ENCODE assay signal across 9 mouse cellular contexts in genomic region chr9:25175978-25176377, GRCm38 (mm10). TPM values are rescaled to one million over a fixed set of nuclear protein-coding genes. Genes with fewer than 3 reads are reported as not detected.
DNase-seq lines count a peak whose midpoint lies in the region; ATAC-seq and TF ChIP-seq lines count a peak whose summit lies in the region.
"Had no signal": no experiment of that assay in that cellular context is flagged by ENCODE, and none has a peak within 500 bp of the region (broad histone marks: within the 10 kb centered on the region; RNA-seq: fewer than 3 reads in every experiment).

No protein-coding gene starts in this region.

- no peak overlapping the region for H3K4me3 ChIP-seq in hindbrain, embryonic 14.5 days (replicated peaks; ENCODE audit: low read length)
- H3K4me3 ChIP-seq in hindbrain, embryonic 12.5 days, result no peak overlapping the region
- H3K4me3 ChIP-seq in lung, postnatal 0 days (ENCODE audit: low read depth, low read length), result no peak overlapping the region
- no peak overlapping the region for H3K4me3 ChIP-seq in heart, embryonic 10.5 days
- H3K4me3 ChIP-seq in stomach, postnatal 0 days (ENCODE audit: low read depth, low read length), result no peak overlapping the region
- H3K4me3 ChIP-seq in forebrain, embryonic 15.5 days, result no peak overlapping the region
- H3K4me3 ChIP-seq: limb, embryonic 15.5 days had no signal

- TF ChIP-seq CTCF in lung, postnatal 0 days (IDR thresholded peaks at IDR 0.05), result no peak
- TF ChIP-seq CTCF in stomach, postnatal 0 days (IDR thresholded peaks at IDR 0.05; ENCODE audit: low read depth), result no peak

- 91% methylated on average over 6 of the region's 6 CpGs for WGBS in hindbrain, embryonic 14.5 days
- WGBS in hindbrain, embryonic 12.5 days, result 89% methylated on average over 6 of the region's 6 CpGs
- 79% methylated on average over 6 of the region's 6 CpGs for WGBS in lung, postnatal 0 days
- WGBS in heart, embryonic 10.5 days, result 83% methylated on average over 6 of the region's 6 CpGs
- WGBS in stomach, postnatal 0 days, result 77% methylated on average over 6 of the region's 6 CpGs
- 84% methylated on average over 6 of the region's 6 CpGs for WGBS in forebrain, embryonic 15.5 days

- DNase-seq in hindbrain, embryonic 14.5 days (ENCODE audit: low spot score), result no peak
- DNase-seq in lung, postnatal 36 days, result peak; percentile 15
- no peak for DNase-seq in lung, postnatal 0 days (ENCODE audit: low spot score)
- DNase-seq in heart, embryonic 10.5 days (ENCODE audit: low spot score), result no peak
- no peak for DNase-seq in stomach, postnatal 0 days (ENCODE audit: low spot score)
- DNase-seq in embryo, embryonic 10.5 days (ENCODE audit: low spot score), result no peak

- H3K36me3 ChIP-seq in hindbrain, embryonic 14.5 days (replicated peaks; ENCODE audit: control insufficient read depth, insufficient read depth), result no peaks in the 10 kb centered on the region
- H3K36me3 ChIP-seq in hindbrain, embryonic 12.5 days, result no peaks in the 10 kb centered on the region
- H3K36me3 ChIP-seq in lung, postnatal 0 days (ENCODE audit: insufficient read depth, low read length), result no peaks in the 10 kb centered on the region
- H3K36me3 ChIP-seq in heart, embryonic 10.5 days, result no peaks in the 10 kb centered on the region
- H3K36me3 ChIP-seq in stomach, postnatal 0 days (ENCODE audit: control insufficient read depth, insufficient read depth, low read length), result no peaks in the 10 kb centered on the region
- no peaks in the 10 kb centered on the region for H3K36me3 ChIP-seq in forebrain, embryonic 15.5 days
- H3K36me3 ChIP-seq: limb, embryonic 15.5 days had no signal

- no peak for ATAC-seq in hindbrain, embryonic 14.5 days (ENCODE audit: low FRiP score)
- ATAC-seq in hindbrain, embryonic 12.5 days (ENCODE audit: low FRiP score), result no peak
- ATAC-seq in lung, postnatal 0 days, result no peak
- ATAC-seq in stomach, postnatal 0 days (ENCODE audit: low FRiP score, low TSS enrichment), result no peak
- no peak for ATAC-seq in forebrain, embryonic 15.5 days (replicated peaks)

- no peaks in the 10 kb centered on the region for H3K9me3 ChIP-seq in hindbrain, embryonic 14.5 days (ENCODE audit: control insufficient read depth, low read length)
- no peaks in the 10 kb centered on the region for H3K9me3 ChIP-seq in hindbrain, embryonic 12.5 days (replicated peaks)
- no peaks in the 10 kb centered on the region for H3K9me3 ChIP-seq in lung, postnatal 0 days (ENCODE audit: low read length)
- no peaks in the 10 kb centered on the region for H3K9me3 ChIP-seq in heart, embryonic 10.5 days
- no peaks in the 10 kb centered on the region for H3K9me3 ChIP-seq in stomach, postnatal 0 days (ENCODE audit: control insufficient read depth, low read length)
- H3K9me3 ChIP-seq in forebrain, embryonic 15.5 days, result no peaks in the 10 kb centered on the region
- H3K9me3 ChIP-seq: limb, embryonic 15.5 days had no signal

- no peak overlapping the region for H3K9ac ChIP-seq in hindbrain, embryonic 14.5 days
- no peak overlapping the region for H3K9ac ChIP-seq in hindbrain, embryonic 12.5 days
- no peak overlapping the region for H3K9ac ChIP-seq in lung, postnatal 0 days (replicated peaks; ENCODE audit: low read depth)
- H3K9ac ChIP-seq in stomach, postnatal 0 days (ENCODE audit: low read length), result no peak overlapping the region
- no peak overlapping the region for H3K9ac ChIP-seq in forebrain, embryonic 15.5 days (replicated peaks)
- H3K9ac ChIP-seq: limb, embryonic 15.5 days had no signal

- no peaks in the 10 kb centered on the region for H3K27me3 ChIP-seq in hindbrain, embryonic 14.5 days (ENCODE audit: control insufficient read depth, insufficient read depth, low read length)
- H3K27me3 ChIP-seq in hindbrain, embryonic 12.5 days, result no peaks in the 10 kb centered on the region
- H3K27me3 ChIP-seq in lung, postnatal 0 days (replicated peaks; ENCODE audit: insufficient read depth, low read length), result no peaks in the 10 kb centered on the region
- no peaks in the 10 kb centered on the region for H3K27me3 ChIP-seq in heart, embryonic 10.5 days (ENCODE audit: insufficient read depth, poor library complexity, severe bottlenecking)
- H3K27me3 ChIP-seq in stomach, postnatal 0 days (ENCODE audit: control insufficient read depth, insufficient read depth, low read length), result no peaks in the 10 kb centered on the region
- no peaks in the 10 kb centered on the region for H3K27me3 ChIP-seq in forebrain, embryonic 15.5 days
- H3K27me3 ChIP-seq: limb, embryonic 15.5 days had no signal

- no peak overlapping the region for H3K4me2 ChIP-seq in hindbrain, embryonic 14.5 days (replicated peaks)
- no peak overlapping the region for H3K4me2 ChIP-seq in hindbrain, embryonic 12.5 days (replicated peaks)
- H3K4me2 ChIP-seq in lung, postnatal 0 days (replicated peaks; ENCODE audit: low read depth, low read length), result no peak overlapping the region
- no peak overlapping the region for H3K4me2 ChIP-seq in stomach, postnatal 0 days (replicated peaks; ENCODE audit: low read depth)
- H3K4me2 ChIP-seq in forebrain, embryonic 15.5 days (replicated peaks), result no peak overlapping the region

- no peaks in the 10 kb centered on the region for H3K4me1 ChIP-seq in hindbrain, embryonic 14.5 days (replicated peaks; ENCODE audit: control insufficient read depth, insufficient read depth, low read length)
- H3K4me1 ChIP-seq in hindbrain, embryonic 12.5 days, result no peaks in the 10 kb centered on the region
- peaks cover 7% of the 10 kb centered on the region; the same call in 1 of the 2 replicates for H3K4me1 ChIP-seq in lung, postnatal 0 days (ENCODE audit: insufficient read depth, low read depth, low read length)
- H3K4me1 ChIP-seq in heart, embryonic 10.5 days, result peaks cover 32% of the 10 kb centered on the region
- peaks cover 5% of the 10 kb centered on the region; the same call in 1 of the 2 replicates for H3K4me1 ChIP-seq in stomach, postnatal 0 days (replicated peaks; ENCODE audit: control insufficient read depth, insufficient read depth)
- peaks cover 8% of the 10 kb centered on the region; the same call in 1 of the 2 replicates for H3K4me1 ChIP-seq in forebrain, embryonic 15.5 days

- no peak for TF ChIP-seq EP300 in lung, postnatal 0 days (IDR thresholded peaks at IDR 0.05)
- no peak for TF ChIP-seq EP300 in stomach, postnatal 0 days (optimal IDR thresholded peaks at IDR 0.05)

- H3K27ac ChIP-seq in hindbrain, embryonic 14.5 days, result 0 out of 2 replicates have a peak overlapping the region, but pooled peaks have one; percentile 7
- H3K27ac ChIP-seq in hindbrain, embryonic 12.5 days, result no peak overlapping the region
- H3K27ac ChIP-seq in lung, postnatal 0 days (ENCODE audit: low read length), result no peak overlapping the region
- H3K27ac ChIP-seq in heart, embryonic 10.5 days, result peak overlapping the region; percentile 38; the same call in 1 of the 2 replicates
- peak overlapping the region; percentile 40; the same call in 1 of the 2 replicates for H3K27ac ChIP-seq in stomach, postnatal 0 days (replicated peaks)
- H3K27ac ChIP-seq in forebrain, embryonic 15.5 days (replicated peaks), result no peak overlapping the region

RNA-seq across cellular contexts. Expression of gene Herpud2, which starts 24.4 kb away (rescaled TPM):
- 36.7 and 40.3 TPM in 2 replicates for polyA plus RNA-seq in hindbrain, embryonic 14.5 days (2014; fragmentation: Nextera tagmentation; extraction: Ambion mirVana)
- polyA plus RNA-seq in hindbrain, embryonic 12.5 days (2016; fragmentation: Nextera tagmentation; extraction: Ambion mirVana), result 43.3 and 48.2 TPM in 2 replicates
- 36.2 and 39.3 TPM in 2 replicates for polyA plus RNA-seq in lung, postnatal 0 days (2015; fragmentation: Nextera tagmentation; extraction: Ambion mirVana)
- polyA plus RNA-seq in heart, embryonic 10.5 days (2016; fragmentation: Nextera tagmentation; extraction: Ambion mirVana), result 23.7 and 25.6 TPM in 2 replicates
- 24.3 and 25.8 TPM in 2 replicates for polyA plus RNA-seq in stomach, postnatal 0 days (2015; fragmentation: Nextera tagmentation; extraction: Ambion mirVana)
- 37.7 and 40.9 TPM in 2 replicates for polyA plus RNA-seq in forebrain, embryonic 15.5 days (2015; fragmentation: Nextera tagmentation; extraction: Ambion mirVana)

Comparison
In these comparisons a context has a peak if more than half of its experiments do, and no peak if none do; other contexts are left out.
1. H3K27ac ChIP-seq: peak in hindbrain, embryonic 14.5 days (single experiment), heart, embryonic 10.5 days (single experiment) and stomach, postnatal 0 days (single experiment); none in hindbrain, embryonic 12.5 days (single experiment), lung, postnatal 0 days (single experiment) and forebrain, embryonic 15.5 days (single experiment).